Mouse (Mus musculus): Measurements from ENCODE around the gene Hic1.

DNA sequence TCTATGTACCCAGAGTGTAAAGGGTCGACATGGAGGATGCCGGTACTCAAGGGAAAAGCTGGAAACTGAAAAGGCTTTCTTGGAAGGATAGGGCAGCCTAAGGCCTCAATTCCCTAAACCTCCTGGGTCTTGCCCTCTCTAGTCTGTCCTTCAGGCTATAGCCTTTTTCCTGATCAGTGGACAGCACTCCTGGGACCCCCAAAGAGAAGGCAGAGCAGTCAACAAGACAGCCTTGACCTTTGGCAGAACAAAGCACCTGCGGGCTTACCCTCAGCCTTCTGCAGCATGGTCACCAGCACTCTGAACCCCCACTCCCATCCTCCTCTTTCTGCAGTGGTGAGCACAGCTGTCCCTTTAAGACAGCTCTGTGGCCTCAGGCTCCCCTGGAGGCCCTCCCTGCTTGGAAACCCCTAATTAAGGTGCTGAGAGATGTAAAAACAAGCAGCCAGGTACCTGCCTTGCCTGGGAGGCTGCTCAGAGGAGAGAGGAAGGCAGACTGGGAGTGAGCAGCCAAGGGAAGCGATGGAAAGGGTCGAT, 21.7 kb upstream of the Hic1 start, which contains the start of gene Dph1:
- no peak for TF ChIP-seq ZC3H11A (IDR thresholded peaks at IDR 0.05; ENCODE audit: borderline replicate concordance, low read depth, low read length)
- TF ChIP-seq HCFC1 (IDR thresholded peaks at IDR 0.05; ENCODE audit: borderline replicate concordance, insufficient read depth, low read length): no peak
